Mouse (Mus musculus): ENCODE data around the gene Atp2b4. TPM values are rescaled to one million over a fixed set of nuclear protein-coding genes. Genes with fewer than 3 reads are reported as not detected.
"Not testable (repeated sequence)": the region's sequence is repeated elsewhere in the genome, so short reads cannot be mapped to it uniquely, and the experiment has no call there.

The Atp2b4 gene
- polyA plus RNA-seq, 1 experiment from 2014 or later = 9.9 TPM

GRCm38 (mm10) chr1:133668618-133669017, 132.2 kb downstream of the Atp2b4 start:
- DNase-seq (no peak), ATAC-seq (no peak)
- no peaks in the 10 kb centered on the region for H3K36me3 ChIP-seq (replicated peaks; ENCODE audit: insufficient read depth, low read length)
- no peaks in the 10 kb centered on the region for H3K9me3 ChIP-seq (ENCODE audit: low read length)
- H3K4me3 ChIP-seq (ENCODE audit: low read depth, low read length) = no peak overlapping the region
- H3K4me2 ChIP-seq (ENCODE audit: low read depth, low read length) = no peak overlapping the region
- TF ChIP-seq EP300 (IDR thresholded peaks at IDR 0.05; ENCODE audit: low read depth) (no peak), CTCF (IDR thresholded peaks at IDR 0.05; ENCODE audit: low read depth) (no peak)
- H3K4me1 ChIP-seq (ENCODE audit: insufficient read depth) = peaks cover 5% of the 10 kb centered on the region
- no peaks in the 10 kb centered on the region for H3K27me3 ChIP-seq (ENCODE audit: insufficient read depth, low read length)
- WGBS (ENCODE audit: insufficient replicate concordance) = 91% methylated on average over 3 of the region's 3 CpGs
- no peak overlapping the region for H3K9ac ChIP-seq (replicated peaks)
- H3K27ac ChIP-seq (ENCODE audit: low read depth) = no peak overlapping the region

GRCm38 (mm10) chr1:133667721-133668120, 133.1 kb downstream of the Atp2b4 start:
- DNase-seq = no peak
- peaks cover 5% of the 10 kb centered on the region for H3K4me1 ChIP-seq (ENCODE audit: insufficient read depth)
- TF ChIP-seq CTCF (IDR thresholded peaks at IDR 0.05; ENCODE audit: low read depth) (no peak), EP300 (IDR thresholded peaks at IDR 0.05; ENCODE audit: low read depth) (no peak)
- H3K4me2 ChIP-seq (ENCODE audit: low read depth, low read length) = no peak overlapping the region
- H3K4me3 ChIP-seq (ENCODE audit: low read depth, low read length) = no peak overlapping the region
- no peak for ATAC-seq
- H3K9me3 ChIP-seq (ENCODE audit: low read length) = no peaks in the 10 kb centered on the region
- H3K9ac ChIP-seq (replicated peaks) = no peak overlapping the region
- no peaks in the 10 kb centered on the region for H3K36me3 ChIP-seq (replicated peaks; ENCODE audit: insufficient read depth, low read length)
- no peak overlapping the region for H3K27ac ChIP-seq (ENCODE audit: low read depth)
- WGBS (ENCODE audit: insufficient replicate concordance) = 78% methylated on average over 7 of the region's 7 CpGs
- H3K27me3 ChIP-seq (ENCODE audit: insufficient read depth, low read length) = no peaks in the 10 kb centered on the region

GRCm38 (mm10) chr1:133665713-133666112, 135.1 kb downstream of the Atp2b4 start:
- WGBS (ENCODE audit: insufficient replicate concordance) = 74% methylated on average over 7 of the region's 8 CpGs
- H3K4me2 ChIP-seq (ENCODE audit: low read depth, low read length); H3K4me1 ChIP-seq (ENCODE audit: insufficient read depth); H3K27ac ChIP-seq (ENCODE audit: low read depth); H3K27me3 ChIP-seq (ENCODE audit: insufficient read depth, low read length); H3K9me3 ChIP-seq (ENCODE audit: low read length); ATAC-seq; H3K36me3 ChIP-seq (replicated peaks; ENCODE audit: insufficient read depth, low read length); DNase-seq; H3K9ac ChIP-seq (replicated peaks); H3K4me3 ChIP-seq (ENCODE audit: low read depth, low read length): not testable (repeated sequence)

- TF ChIP-seq EP300 (IDR thresholded peaks at IDR 0.05; ENCODE audit: low read depth) (no peak), CTCF (IDR thresholded peaks at IDR 0.05; ENCODE audit: low read depth) (no peak)
- peak overlapping the region; percentile 74 for H3K27ac ChIP-seq (ENCODE audit: low read depth)
- peak overlapping the region; percentile 24 for H3K4me3 ChIP-seq (ENCODE audit: low read depth, low read length)
- no peaks in the 10 kb centered on the region for H3K9me3 ChIP-seq (ENCODE audit: low read length)
- peaks cover 11% of the 10 kb centered on the region for H3K4me1 ChIP-seq (ENCODE audit: insufficient read depth)
- 64% methylated on average over 11 of the region's 11 CpGs for WGBS (ENCODE audit: insufficient replicate concordance)
- DNase-seq (no peak), ATAC-seq (no peak)
- H3K4me2 ChIP-seq (ENCODE audit: low read depth, low read length) = peak overlapping the region; percentile 59
- no peaks in the 10 kb centered on the region for H3K27me3 ChIP-seq (ENCODE audit: insufficient read depth, low read length)
- no peak overlapping the region for H3K9ac ChIP-seq (replicated peaks)
- 0 out of 2 replicates have a peak, but pooled peaks cover 7% of the 10 kb centered on the region for H3K36me3 ChIP-seq (replicated peaks; ENCODE audit: insufficient read depth, low read length)
Observed at GRCm38 (mm10) chr1:133664203-133664970, 136.5 kb downstream of the Atp2b4 start.

- ATAC-seq (no peak), DNase-seq (no peak)
- Histone ChIP-seq H3K36me3 (replicated peaks; ENCODE audit: insufficient read depth, low read length) (peaks cover 15% of the 10 kb centered on the region; the same call in 1 of the 2 replicates), H3K27me3 (ENCODE audit: insufficient read depth, low read length) (no peaks in the 10 kb centered on the region), H3K9me3 (ENCODE audit: low read length) (no peaks in the 10 kb centered on the region), H3K9ac (replicated peaks) (no peak overlapping the region), H3K4me2 (ENCODE audit: low read depth, low read length) (no peak overlapping the region), H3K27ac (ENCODE audit: low read depth) (no peak overlapping the region), H3K4me1 (ENCODE audit: insufficient read depth) (peaks cover 20% of the 10 kb centered on the region), H3K4me3 (ENCODE audit: low read depth, low read length) (no peak overlapping the region)
- 81% methylated on average over 4 of the region's 4 CpGs for WGBS (ENCODE audit: insufficient replicate concordance)
- no peak for TF ChIP-seq CTCF (IDR thresholded peaks at IDR 0.05; ENCODE audit: low read depth)
- no peak for TF ChIP-seq EP300 (IDR thresholded peaks at IDR 0.05; ENCODE audit: low read depth)
Observed at GRCm38 (mm10) chr1:133663427-133663826, 137.4 kb downstream of the Atp2b4 start.

- Histone ChIP-seq H3K9ac (replicated peaks) (no peak overlapping the region), H3K36me3 (replicated peaks; ENCODE audit: insufficient read depth, low read length) (peaks cover 20% of the 10 kb centered on the region; the same call in 1 of the 2 replicates), H3K27ac (ENCODE audit: low read depth) (no peak overlapping the region), H3K4me1 (ENCODE audit: insufficient read depth) (peaks cover 22% of the 10 kb centered on the region), H3K4me2 (ENCODE audit: low read depth, low read length) (no peak overlapping the region), H3K4me3 (ENCODE audit: low read depth, low read length) (no peak overlapping the region), H3K9me3 (ENCODE audit: low read length) (no peaks in the 10 kb centered on the region), H3K27me3 (ENCODE audit: insufficient read depth, low read length) (no peaks in the 10 kb centered on the region)
- ATAC-seq (no peak), DNase-seq (no peak)
- WGBS (ENCODE audit: insufficient replicate concordance) = 91% methylated on average over 7 of the region's 7 CpGs
- TF ChIP-seq EP300 (IDR thresholded peaks at IDR 0.05; ENCODE audit: low read depth) (no peak), CTCF (IDR thresholded peaks at IDR 0.05; ENCODE audit: low read depth) (no peak)
Observed at GRCm38 (mm10) chr1:133662941-133663340, 137.9 kb downstream of the Atp2b4 start.
